Mouse (Mus musculus): ENCODE measurements around the gene Gm19684. TPM values are rescaled to one million over a fixed set of nuclear protein-coding genes. Genes with fewer than 3 reads are reported as not detected.

Gm19684 gene
- polyA plus RNA-seq, 1 experiment = 0.03 TPM

DNA sequence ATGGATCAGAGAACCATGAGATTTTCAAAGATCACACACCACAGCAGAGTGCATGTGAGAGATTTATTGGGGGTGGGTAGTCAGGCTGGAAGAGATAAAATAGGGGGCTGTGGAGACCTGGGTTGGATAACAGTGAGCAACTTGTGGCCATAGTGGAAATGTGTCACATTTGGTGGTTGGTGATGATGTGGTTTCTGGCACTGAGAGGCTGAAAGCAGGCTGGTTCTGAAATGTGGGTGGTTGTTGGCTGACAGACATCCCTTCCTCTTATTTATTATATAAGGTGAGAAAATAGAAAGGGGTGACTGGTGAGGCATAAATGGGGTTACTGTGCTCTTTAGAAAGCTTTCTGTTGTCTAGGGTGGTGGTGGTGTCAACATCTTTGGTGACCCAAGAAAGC is 48.3 kb downstream of the Gm19684 start:
- TF ChIP-seq GATA1 (IDR thresholded peaks at IDR 0.05; ENCODE audit: low read length) = no peak

DNA sequence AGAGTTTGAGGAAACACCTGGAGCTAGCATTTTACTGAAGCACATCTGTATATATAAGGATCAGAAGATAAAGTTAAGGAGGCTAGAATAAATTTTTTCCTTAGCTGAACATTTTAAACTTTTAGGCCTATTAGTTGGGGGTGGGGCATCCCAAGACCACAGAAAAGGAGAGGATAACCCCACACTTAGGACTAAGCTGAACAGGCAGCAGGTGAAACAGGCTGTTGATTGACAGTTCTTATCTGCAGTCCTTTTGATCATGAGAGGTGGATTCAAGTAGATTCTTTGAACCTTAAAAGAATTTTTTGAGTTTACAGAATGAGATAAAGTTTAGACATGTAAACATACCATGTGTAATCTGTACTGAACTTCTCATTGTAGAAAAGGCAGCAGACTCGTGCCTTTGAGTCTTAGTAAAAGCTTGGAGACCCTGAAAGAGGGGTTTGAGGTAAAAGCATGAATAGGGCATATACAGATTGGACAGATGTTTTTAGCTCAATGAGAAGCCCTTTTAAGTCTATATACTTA is 48.9 kb downstream of the Gm19684 start:
- no peak for TF ChIP-seq GATA1 (IDR thresholded peaks at IDR 0.05; ENCODE audit: low read length)

Other genes with a start within 250 kb of the Gm19684 start
- gene Dhx16, start 241.9 kb upstream of the Gm19684 start, polyA plus RNA-seq (2012) = 65.8 and 80.6 TPM in 2 replicates
- 197 and 224 TPM in 2 replicates for gene 2310061I04Rik, start 224.2 kb upstream of the Gm19684 start, polyA plus RNA-seq (2012)
- gene Atat1, start 211.6 kb upstream of the Gm19684 start, polyA plus RNA-seq (2012) = 13.6 and 20.0 TPM in 2 replicates
- gene Mrps18b, start 205.3 kb upstream of the Gm19684 start, polyA plus RNA-seq (2012) = 6.5 and 7.3 TPM in 2 replicates
- gene Ppp1r10, start 205.2 kb upstream of the Gm19684 start, polyA plus RNA-seq (2012) = 47.9 and 54.1 TPM in 2 replicates
- 160 and 207 TPM in 2 replicates for gene Abcf1, start 151.9 kb upstream of the Gm19684 start, polyA plus RNA-seq (2012)
- 117 and 120 TPM in 2 replicates for gene Gnl1, start 141.8 kb upstream of the Gm19684 start, polyA plus RNA-seq (2012)
- 37.1 and 43.4 TPM in 2 replicates for gene Prr3, start 141.4 kb upstream of the Gm19684 start, polyA plus RNA-seq (2012)
- 0.12 and 0.15 TPM in 2 replicates for gene H2-T24, start 101.1 kb upstream of the Gm19684 start, polyA plus RNA-seq (2012)
- gene H2-T23, start 88.8 kb upstream of the Gm19684 start, polyA plus RNA-seq (2012) = 4.8 and 5.6 TPM in 2 replicates
- gene H2-T22, start 78.9 kb upstream of the Gm19684 start, polyA plus RNA-seq (2012) = 4.0 and 6.0 TPM in 2 replicates
- not detected in 2 replicates for gene Gm6034, start 78.7 kb upstream of the Gm19684 start, polyA plus RNA-seq (2012)
- not detected in 2 replicates for gene Gm11127, start 63.3 kb upstream of the Gm19684 start, polyA plus RNA-seq (2012)
- not detected in 2 replicates for gene Gm7030, start 7.7 kb downstream of the Gm19684 start, polyA plus RNA-seq (2012)
- not detected in 2 replicates for gene Gm8909, start 46.9 kb downstream of the Gm19684 start, polyA plus RNA-seq (2012)
- gene H2-T3, start 68.6 kb downstream of the Gm19684 start, polyA plus RNA-seq (2012) = not detected in 2 replicates
- 62.5 and 118 TPM in 2 replicates for gene Rpp21, start 136.4 kb downstream of the Gm19684 start, polyA plus RNA-seq (2012)
- 5.4 and 5.5 TPM in 2 replicates for gene Trim39, start 150.6 kb downstream of the Gm19684 start, polyA plus RNA-seq (2012)
- gene H2-M10.2, start 164.8 kb downstream of the Gm19684 start, polyA plus RNA-seq (2012) = not detected in 2 replicates
- not detected in 2 replicates for gene H2-M10.1, start 204.5 kb downstream of the Gm19684 start, polyA plus RNA-seq (2012)
- not detected in 2 replicates for gene H2-M10.3, start 246.7 kb downstream of the Gm19684 start, polyA plus RNA-seq (2012)

Measured in G1E-ER4 (cell line).